Mouse (Mus musculus): Measurements from ENCODE around the gene Arhgap15. TPM values are rescaled to one million over a fixed set of nuclear protein-coding genes. Genes with fewer than 3 reads are reported as not detected.

Gene Arhgap15
- total and polyA plus RNA-seq, 3 experiments, result 1.5 to 2.8 TPM; not detected in 1

DNA sequence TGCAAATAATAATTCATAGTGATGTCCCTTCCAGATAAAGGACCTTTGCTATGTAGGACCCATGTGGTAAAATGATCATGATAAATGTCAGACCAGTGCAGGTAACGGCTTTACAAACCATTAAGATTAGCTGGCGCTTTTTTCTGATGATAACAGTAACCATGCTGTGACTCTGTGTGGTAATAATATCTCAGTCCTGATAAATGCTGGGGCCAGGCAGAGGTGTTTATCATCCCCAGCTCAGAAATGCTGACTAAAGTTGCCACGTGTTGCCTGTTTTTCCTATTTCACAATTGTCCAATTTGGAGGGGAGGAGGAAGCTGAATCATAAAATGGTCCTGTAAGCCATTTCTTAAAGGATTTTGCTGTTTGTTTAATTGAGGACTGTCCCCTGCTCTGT, 564.9 kb downstream of the Arhgap15 start (continued):
- peak; percentile 57; the same call in 1 of the 2 replicates for TF ChIP-seq GABPA (IDR thresholded peaks at IDR 0.05; ENCODE audit: low read depth, low read length)
- 0 out of 2 replicates have a peak, but pooled peaks have one; percentile 12 for TF ChIP-seq JUND (IDR thresholded peaks at IDR 0.05; ENCODE audit: low read depth, low read length)

DNA sequence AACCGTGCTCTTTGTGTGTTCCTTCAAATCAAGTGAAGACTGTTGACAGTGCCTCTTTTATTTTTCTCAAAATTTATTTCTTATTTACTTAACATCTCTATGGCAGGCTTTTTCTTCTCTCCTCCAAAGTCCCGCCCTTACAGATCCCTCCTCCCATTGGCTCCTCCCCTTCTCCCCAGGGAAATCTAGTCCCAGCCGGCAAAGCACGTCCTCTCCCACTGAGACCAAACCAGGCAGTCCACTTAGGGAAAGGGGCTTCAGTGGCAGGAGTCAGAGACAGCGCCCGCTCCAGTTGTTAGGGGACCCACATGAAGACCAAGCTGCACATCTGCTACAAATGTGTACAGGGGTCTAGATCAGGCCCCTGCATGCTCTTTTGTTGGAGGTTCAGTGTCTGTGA, 569.8 kb downstream of the Arhgap15 start:
- H3K4me1 ChIP-seq (ENCODE audit: control insufficient read depth in 1 of 2, insufficient read depth in 2 of 2, low read length in 2 of 2), result peaks cover 8 to 15% of the 10 kb centered on the region in 2 experiments
- no peak overlapping the region for H3K4me3 ChIP-seq (ENCODE audit: control insufficient read depth in 1 of 2, insufficient read depth in 1 of 2, low read depth in 2 of 2, low read length in 2 of 2)
- H3K9ac ChIP-seq (ENCODE audit: control insufficient read depth, low read depth, low read length, poor library complexity, severe bottlenecking), result no peak overlapping the region
- no peaks in the 10 kb centered on the region for H3K27me3 ChIP-seq (ENCODE audit: control insufficient read depth in 1 of 2, insufficient read depth in 2 of 2, low read length in 2 of 2)
- no peaks in the 10 kb centered on the region for H3K79me2 ChIP-seq (ENCODE audit: control insufficient read depth, insufficient read depth, low read length, poor library complexity)
- peaks cover 0 to 22% of the 10 kb centered on the region in 2 experiments; a peak in 2 of 4 replicates for H3K36me3 ChIP-seq (ENCODE audit: control insufficient read depth in 1 of 2, insufficient read depth in 2 of 2, low read length in 2 of 2)
- no peak overlapping the region for H3K27ac ChIP-seq (ENCODE audit: control insufficient read depth, low read depth, low read length)
- H3K9me3 ChIP-seq (replicated peaks; ENCODE audit: insufficient read depth, low read length), result no peaks in the 10 kb centered on the region
- TF ChIP-seq TAL1 (IDR thresholded peaks at IDR 0.05; ENCODE audit: low read length), result no peak
- TF ChIP-seq CHD2 (IDR thresholded peaks at IDR 0.05; ENCODE audit: low read length), result no peak
- TF ChIP-seq RAD21 (IDR thresholded peaks at IDR 0.05; ENCODE audit: low read depth, low read length), result no peak
- TF ChIP-seq BHLHE40 (IDR thresholded peaks at IDR 0.05; ENCODE audit: borderline replicate concordance, low read depth, low read length), result no peak
- no peak for TF ChIP-seq GATA1 (IDR thresholded peaks at IDR 0.05; ENCODE audit: low read depth, low read length)
- TF ChIP-seq POLR2AphosphoS5 (IDR thresholded peaks at IDR 0.05; ENCODE audit: borderline replicate concordance, low read depth, low read length), result no peak
- no peak for TF ChIP-seq ZKSCAN1 (IDR thresholded peaks at IDR 0.05; ENCODE audit: low read depth, low read length)
- TF ChIP-seq ETS1 (IDR thresholded peaks at IDR 0.05; ENCODE audit: low read depth, low read length), result no peak
- TF ChIP-seq SMC3 (IDR thresholded peaks at IDR 0.05; ENCODE audit: low read depth, low read length), result no peak
- no peak for TF ChIP-seq MAZ (IDR thresholded peaks at IDR 0.05; ENCODE audit: low read depth, low read length)
- no peak for TF ChIP-seq RCOR1 (IDR thresholded peaks at IDR 0.05; ENCODE audit: low read depth, low read length)
- TF ChIP-seq USF2 (IDR thresholded peaks at IDR 0.05; ENCODE audit: borderline replicate concordance in 1 of 2, insufficient read depth in 1 of 2, low read depth in 1 of 2, low read length in 2 of 2), result no peak
- no peak for TF ChIP-seq MXI1 (IDR thresholded peaks at IDR 0.05; ENCODE audit: low read depth, low read length)
- DNase-seq (ENCODE audit: low read depth, low spot score), result no peak

DNA sequence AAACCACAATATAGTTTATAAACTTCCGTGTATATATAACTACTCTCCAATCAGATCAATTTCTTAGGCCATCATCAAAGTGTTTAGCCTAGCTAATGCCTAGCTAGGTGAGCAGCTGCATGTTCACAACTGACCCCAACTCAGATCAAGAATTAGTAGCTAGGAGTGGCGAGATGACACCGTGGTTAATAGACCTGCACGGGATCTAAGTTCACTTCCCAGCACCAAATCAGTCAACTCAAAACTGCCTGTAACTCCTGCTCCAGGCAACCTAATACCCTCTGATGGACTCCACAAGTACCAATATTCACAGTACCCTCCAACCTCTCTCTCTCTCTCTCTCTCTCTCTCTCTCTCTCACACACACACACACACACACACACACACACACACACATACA, 570.9 kb downstream of the Arhgap15 start:
- Histone ChIP-seq H3K4me1 (ENCODE audit: control insufficient read depth in 1 of 2, insufficient read depth in 2 of 2, low read length in 2 of 2) (peaks cover 3 to 8% of the 10 kb centered on the region in 2 experiments), H3K79me2 (ENCODE audit: control insufficient read depth, insufficient read depth, low read length, poor library complexity) (no peaks in the 10 kb centered on the region), H3K9ac (ENCODE audit: control insufficient read depth, low read depth, low read length, poor library complexity, severe bottlenecking) (no peak overlapping the region), H3K9me3 (replicated peaks; ENCODE audit: insufficient read depth, low read length) (no peaks in the 10 kb centered on the region), H3K36me3 (ENCODE audit: control insufficient read depth in 1 of 2, insufficient read depth in 2 of 2, low read length in 2 of 2) (peaks cover 0 to 14% of the 10 kb centered on the region in 2 experiments; a peak in 2 of 4 replicates), H3K27ac (ENCODE audit: control insufficient read depth, low read depth, low read length) (no peak overlapping the region), H3K27me3 (ENCODE audit: control insufficient read depth in 1 of 2, insufficient read depth in 2 of 2, low read length in 2 of 2) (no peaks in the 10 kb centered on the region), H3K4me3 (ENCODE audit: control insufficient read depth in 1 of 2, insufficient read depth in 1 of 2, low read depth in 2 of 2, low read length in 2 of 2) (no peak overlapping the region)
- no peak for DNase-seq (ENCODE audit: low read depth, low spot score)
- TF ChIP-seq MXI1 (IDR thresholded peaks at IDR 0.05; ENCODE audit: low read depth, low read length), result no peak
- TF ChIP-seq SIN3A (IDR thresholded peaks at IDR 0.05; ENCODE audit: low read length), result no peak
- no peak for TF ChIP-seq MAFK (IDR thresholded peaks at IDR 0.05; ENCODE audit: borderline replicate concordance, low read depth, low read length)
- TF ChIP-seq MYC (IDR thresholded peaks at IDR 0.05; ENCODE audit: low read depth, low read length), result no peak
- no peak for TF ChIP-seq TCF12 (IDR thresholded peaks at IDR 0.05; ENCODE audit: low read depth, low read length)
- TF ChIP-seq MEF2A (IDR thresholded peaks at IDR 0.05; ENCODE audit: extremely low read depth, insufficient replicate concordance, low read depth, low read length, poor library complexity, severe bottlenecking), result no peak
- no peak for TF ChIP-seq ELF1 (IDR thresholded peaks at IDR 0.05; ENCODE audit: low read depth, low read length)
- no peak for TF ChIP-seq NRF1 (IDR thresholded peaks at IDR 0.05; ENCODE audit: insufficient read depth, low read depth, low read length, poor library complexity, severe bottlenecking)
- no peak for TF ChIP-seq HCFC1 (IDR thresholded peaks at IDR 0.05; ENCODE audit: low read depth, low read length)
